Mouse (Mus musculus) heart, embryonic 16.5 days (tissue): ENCODE measurements around the gene Enc1. TPM values are rescaled to one million over a fixed set of nuclear protein-coding genes. Genes with fewer than 3 reads are reported as not detected.
A peak's percentile ranks its signal among the peaks of the same experiment; 100 is the strongest.

ENCODE experiments used
- ATAC-seq: fragments of 200-750 bp; cut with Nextera tagmentation; replicated peaks from 2 replicates; pipeline ENCODE4 v1.8.0; 2017; ENCODE audit warnings: moderate number of reproducible peaks; ENCODE audit not compliant: insufficient read depth, low FRiP score; ENCODE audit errors: extremely low read depth
- H3K27ac ChIP-seq: fragments of 300-500 bp; sonication (generic); 2 replicates; pipeline ENCODE4 v1.5.1; 2014; ENCODE audit warnings: mild to moderate bottlenecking, low read length, control low read depth, moderate library complexity
- H3K27me3 ChIP-seq: fragments of 300-500 bp; sonication (generic); 2 replicates; pipeline ENCODE4 v1.6.1; 2014; ENCODE audit warnings: low read length, mixed read lengths; ENCODE audit not compliant: control insufficient read depth, insufficient read depth
- H3K36me3 ChIP-seq: fragments of 300-500 bp; sonication (generic); 2 replicates; pipeline ENCODE4 v1.6.1; 2014; ENCODE audit not compliant: control insufficient read depth, insufficient read depth
- H3K4me1 ChIP-seq: fragments of 300-500 bp; sonication (generic); 2 replicates; pipeline ENCODE4 v1.6.1; 2014; ENCODE audit warnings: low read length, mixed read lengths; ENCODE audit not compliant: control insufficient read depth, insufficient read depth
- H3K4me2 ChIP-seq: fragments of 300-500 bp; sonication (generic); 2 replicates; pipeline ENCODE4 v1.6.1; 2014; ENCODE audit warnings: low read depth, mild to moderate bottlenecking, control low read depth, low read length
- H3K4me3 ChIP-seq: fragments of 300-500 bp; sonication (generic); 2 replicates; pipeline ENCODE4 v1.5.1; 2014; ENCODE audit warnings: mild to moderate bottlenecking, control low read depth, low read length
- H3K9ac ChIP-seq: fragments of 300-500 bp; sonication (generic); 2 replicates; pipeline ENCODE4 v1.6.1; 2014; ENCODE audit warnings: low read length, control low read depth
- H3K9me3 ChIP-seq: fragments of 300-500 bp; sonication (generic); replicated peaks from 2 replicates; pipeline ENCODE4 v1.6.1; 2016; ENCODE audit warnings: low read length; ENCODE audit not compliant: control insufficient read depth
- WGBS: fragments of 180-500 bp; shearing (Covaris S2); extraction: QIAGEN DNeasy Blood & Tissue Kit; methylation state at CpG from one replicate; pipeline ENCODE4 v1.1.7; 2014; 5-methylcytosine and 5-hydroxymethylcytosine counted together
- polyA plus RNA-seq: library from polyadenylated mRNA; unstranded; fragments of >200 nt; fragmentation: Nextera tagmentation; extraction: Ambion mirVana; gene quantifications from 2 replicates; pipeline ENCODE4 v1.2.1, GENCODE M21; 2015

Enc1 gene
- polyA plus RNA-seq, 1 experiment from 2014 or later: 4.9 TPM

- no peak overlapping the region for H3K4me2 ChIP-seq
- peaks cover 7% of the 10 kb centered on the region; the same call in 1 of the 2 replicates for H3K36me3 ChIP-seq
- no peaks in the 10 kb centered on the region for H3K27me3 ChIP-seq
- peak; percentile 35; the same call in 1 of the 2 replicates for ATAC-seq
- peaks cover 13% of the 10 kb centered on the region for H3K4me1 ChIP-seq
- 55% methylated on average over 6 of the region's 6 CpGs for WGBS
- H3K27ac ChIP-seq: no peak overlapping the region
- no peak overlapping the region for H3K9ac ChIP-seq
- H3K4me3 ChIP-seq: no peak overlapping the region
- H3K9me3 ChIP-seq: no peaks in the 10 kb centered on the region
Observed at GRCm38 (mm10) chr13:97253418-97253981, 12.6 kb downstream of the Enc1 start.

GRCm38 (mm10) chr13:97253994-97254393 is 13.1 kb downstream of the Enc1 start:
- H3K4me3 ChIP-seq: no peak overlapping the region
- WGBS: 84% methylated on average over 5 of the region's 5 CpGs
- peaks cover 7% of the 10 kb centered on the region; the same call in 1 of the 2 replicates for H3K36me3 ChIP-seq
- H3K27ac ChIP-seq: no peak overlapping the region
- peaks cover 8% of the 10 kb centered on the region for H3K4me1 ChIP-seq
- no peaks in the 10 kb centered on the region for H3K9me3 ChIP-seq
- no peak overlapping the region for H3K4me2 ChIP-seq
- H3K9ac ChIP-seq: no peak overlapping the region
- no peaks in the 10 kb centered on the region for H3K27me3 ChIP-seq
- no peak for ATAC-seq

GRCm38 (mm10) chr13:97254564-97255164 is 13.8 kb downstream of the Enc1 start:
- 82% methylated on average over 10 of the region's 10 CpGs for WGBS
- Histone ChIP-seq H3K4me2 (no peak overlapping the region), H3K4me3 (no peak overlapping the region), H3K9me3 (no peaks in the 10 kb centered on the region), H3K9ac (no peak overlapping the region), H3K36me3 (peaks cover 7% of the 10 kb centered on the region; the same call in 1 of the 2 replicates), H3K27ac (no peak overlapping the region), H3K4me1 (peaks cover 2% of the 10 kb centered on the region), H3K27me3 (no peaks in the 10 kb centered on the region)
- ATAC-seq: no peak

- no peak overlapping the region for H3K9ac ChIP-seq
- H3K27me3 ChIP-seq: no peaks in the 10 kb centered on the region
- WGBS: 58% methylated on average over 6 of the region's 6 CpGs
- no peak overlapping the region for H3K4me3 ChIP-seq
- H3K4me2 ChIP-seq: no peak overlapping the region
- 0 out of 2 replicates have a peak, but pooled peaks cover 2% of the 10 kb centered on the region for H3K36me3 ChIP-seq
- no peak overlapping the region for H3K27ac ChIP-seq
- H3K9me3 ChIP-seq: no peaks in the 10 kb centered on the region
- no peaks in the 10 kb centered on the region for H3K4me1 ChIP-seq
- ATAC-seq: no peak
Observed at GRCm38 (mm10) chr13:97255976-97256848, 15.3 kb downstream of the Enc1 start.

- Histone ChIP-seq H3K9ac (no peak overlapping the region), H3K4me1 (no peaks in the 10 kb centered on the region), H3K27ac (no peak overlapping the region), H3K9me3 (no peaks in the 10 kb centered on the region), H3K27me3 (no peaks in the 10 kb centered on the region), H3K4me3 (no peak overlapping the region), H3K36me3 (no peaks in the 10 kb centered on the region), H3K4me2 (no peak overlapping the region)
- WGBS: 45% methylated on average over 12 of the region's 12 CpGs
- ATAC-seq: no peak
Observed at GRCm38 (mm10) chr13:97256849-97257379, 16.0 kb downstream of the Enc1 start.

- no peak overlapping the region for H3K4me3 ChIP-seq
- no peak overlapping the region for H3K9ac ChIP-seq
Observed at GRCm38 (mm10) chr13:97259271-97259670, 18.4 kb downstream of the Enc1 start.

GRCm38 (mm10) chr13:97260456-97261180 is 19.7 kb downstream of the Enc1 start:
- Histone ChIP-seq H3K4me2 (no peak overlapping the region), H3K9me3 (no peaks in the 10 kb centered on the region), H3K27me3 (no peaks in the 10 kb centered on the region), H3K36me3 (no peaks in the 10 kb centered on the region), H3K4me3 (no peak overlapping the region), H3K4me1 (no peaks in the 10 kb centered on the region), H3K27ac (no peak overlapping the region), H3K9ac (no peak overlapping the region)
- no peak for ATAC-seq
- WGBS: 67% methylated on average over 8 of the region's 8 CpGs

More at GRCm38 (mm10) chr13:97259271-97259670, 18.4 kb downstream of the Enc1 start:
- H3K9me3 ChIP-seq: no peaks in the 10 kb centered on the region
- no peak for ATAC-seq
- H3K4me2 ChIP-seq: no peak overlapping the region
- H3K36me3 ChIP-seq: no peaks in the 10 kb centered on the region
- H3K4me1 ChIP-seq: no peaks in the 10 kb centered on the region
- 66% methylated on average over 16 of the region's 16 CpGs for WGBS
- no peaks in the 10 kb centered on the region for H3K27me3 ChIP-seq
- no peak overlapping the region for H3K27ac ChIP-seq

- WGBS: 54% methylated on average over 7 of the region's 8 CpGs
- H3K4me3 ChIP-seq: no peak overlapping the region
- no peak overlapping the region for H3K4me2 ChIP-seq
- no peaks in the 10 kb centered on the region for H3K27me3 ChIP-seq
- H3K9ac ChIP-seq: no peak overlapping the region
- no peak overlapping the region for H3K27ac ChIP-seq
- no peaks in the 10 kb centered on the region for H3K36me3 ChIP-seq
- no peaks in the 10 kb centered on the region for H3K4me1 ChIP-seq
- ATAC-seq: no peak
- no peaks in the 10 kb centered on the region for H3K9me3 ChIP-seq
Observed at GRCm38 (mm10) chr13:97261549-97261948, 20.6 kb downstream of the Enc1 start.
